Mouse (Mus musculus) heart, adult 2 months (tissue): Measurements from ENCODE around the gene Ptprn2. TPM values are rescaled to one million over a fixed set of nuclear protein-coding genes. Genes with fewer than 3 reads are reported as not detected.
"Not testable (repeated sequence)": the region's sequence is repeated elsewhere in the genome, so short reads cannot be mapped to it uniquely, and the experiment has no call there.

Source experiments
- DNase-seq, 2 experiments: peaks; one replicate each; pipeline ENCODE4 v3.0.0; 2021
- H3K27ac ChIP-seq: fragments of 200-600 bp; 2 replicates; pipeline ENCODE4 v1.8.1; 2022
- H3K27me3 ChIP-seq: fragments of 200-500 bp; 2 replicates; pipeline ENCODE4 v1.6.1; 2012; ENCODE audit warnings: mild to moderate bottlenecking, low read length, inconsistent platforms, mixed read lengths; ENCODE audit not compliant: control insufficient read depth, insufficient read depth
- H3K36me3 ChIP-seq: fragments of 200-500 bp; 2 replicates; pipeline ENCODE4 v1.6.1; 2012; ENCODE audit warnings: low read length, inconsistent platforms; ENCODE audit not compliant: control insufficient read depth, insufficient read depth
- H3K4me1 ChIP-seq: fragments of 200-500 bp; 2 replicates; pipeline ENCODE4 v1.6.1; 2011; ENCODE audit warnings: low read length; ENCODE audit not compliant: control insufficient read depth, insufficient read depth
- H3K4me3 ChIP-seq: fragments of 200-600 bp; 2 replicates; pipeline ENCODE4 v1.8.1; 2022
- H3K79me2 ChIP-seq: fragments of 200-500 bp; replicated peaks from 2 replicates; pipeline ENCODE4 v1.6.1; 2012; ENCODE audit warnings: mild to moderate bottlenecking, inconsistent platforms, low read length, moderate library complexity, mixed read lengths; ENCODE audit not compliant: control insufficient read depth, insufficient read depth
- H3K9ac ChIP-seq: fragments of 200-500 bp; 2 replicates; pipeline ENCODE4 v1.6.1; 2012; ENCODE audit warnings: low read depth, mild to moderate bottlenecking, control low read depth, inconsistent platforms, low read length, mixed read lengths
- CTCF ChIP-seq: fragments of 200-600 bp; IDR thresholded peaks from 2 replicates; pipeline ENCODE4 v1.8.1; 2022; ENCODE audit warnings: antibody characterized with exemption, mild to moderate bottlenecking, moderate library complexity
- EP300 ChIP-seq: fragments of 200-500 bp; IDR thresholded peaks from 2 replicates; pipeline ENCODE4 v1.6.1; 2011; ENCODE audit warnings: low read depth, low read length, control low read depth; ENCODE audit not compliant: insufficient read depth
- POLR2A ChIP-seq: fragments of 200-500 bp; IDR thresholded peaks from 2 replicates; pipeline ENCODE4 v1.6.1; 2011; ENCODE audit warnings: mild to moderate bottlenecking, low read depth, low read length, control low read depth; ENCODE audit not compliant: insufficient read depth
- WGBS: fragments of 180-500 bp; shearing (Covaris S2); methylation state at CpG from one replicate; pipeline ENCODE4 v1.1.7; 2018; 5-methylcytosine and 5-hydroxymethylcytosine counted together
- intact Hi-C: fragments of 180-260 bp; cut with DNase I; formaldehyde crosslinking; loops from one replicate; pipeline ENCODE4 v1.15.1; 2025
- polyA plus RNA-seq: library from polyadenylated mRNA; depleted of rRNA; stranded (reverse); fragments of >200 nt; gene quantifications from 2 replicates; pipeline ENCODE4 v1.2.3, GENCODE M21; 2012
- total RNA-seq, 2 experiments: library from RNA; stranded (reverse); gene quantifications; 2 replicates each; pipeline ENCODE4 v1.2.3; 2021

Ptprn2 gene
- total and polyA plus RNA-seq, 3 experiments: 0.21 to 0.23 TPM; not detected in 1

DNA sequence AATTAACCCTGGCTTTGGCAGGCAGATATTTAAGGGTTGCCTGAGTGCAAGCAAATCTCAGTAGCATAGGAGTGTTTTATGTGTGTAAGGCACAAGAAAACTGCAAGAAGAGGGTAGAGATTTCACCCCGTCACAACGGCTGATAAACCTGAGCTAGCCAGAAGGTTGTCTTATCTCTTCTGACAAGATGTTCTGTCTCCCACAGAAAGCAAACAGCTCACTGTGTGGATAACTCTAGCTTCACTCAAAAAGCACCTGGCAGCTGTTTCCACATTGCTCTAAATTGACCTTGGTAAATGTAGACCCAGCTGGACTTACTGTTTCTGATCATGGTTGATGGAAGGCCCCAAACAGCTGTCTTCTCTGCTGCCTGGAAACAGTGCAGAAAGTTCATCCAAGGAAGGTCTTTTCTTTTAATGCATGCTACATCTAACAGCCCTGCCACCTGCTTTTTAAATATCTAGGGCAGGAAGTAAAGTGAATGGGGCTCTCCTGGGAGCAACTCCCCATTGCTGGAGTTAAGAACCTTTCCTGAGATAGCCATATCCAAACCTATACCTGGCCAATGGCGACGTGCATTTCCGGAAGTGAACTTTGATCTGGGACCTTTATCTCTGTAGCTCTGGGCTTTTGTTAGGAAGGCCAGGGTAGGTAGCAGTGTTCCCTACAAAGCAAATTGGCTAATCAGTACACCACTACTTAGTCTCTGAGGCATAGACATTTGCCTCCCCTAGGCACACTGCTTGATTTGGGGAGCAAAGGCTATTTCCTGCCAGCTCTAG lies 5.2 kb downstream of the Ptprn2 start:
- Histone ChIP-seq H3K36me3 (no peaks in the 10 kb centered on the region), H3K4me1 (peaks cover 1% of the 10 kb centered on the region; the same call in 1 of the 2 replicates), H3K79me2 (no peaks in the 10 kb centered on the region), H3K27me3 (peaks cover 5% of the 10 kb centered on the region; the same call in 1 of the 2 replicates), H3K4me3 (no peak overlapping the region), H3K27ac (no peak overlapping the region), H3K9ac (no peak overlapping the region)
- DNase-seq: no peak
- intact Hi-C loops: no loop called here
- WGBS: 52% methylated on average over 5 of the region's 5 CpGs
- TF ChIP-seq EP300 (no peak), CTCF (no peak), POLR2A (no peak)

DNA sequence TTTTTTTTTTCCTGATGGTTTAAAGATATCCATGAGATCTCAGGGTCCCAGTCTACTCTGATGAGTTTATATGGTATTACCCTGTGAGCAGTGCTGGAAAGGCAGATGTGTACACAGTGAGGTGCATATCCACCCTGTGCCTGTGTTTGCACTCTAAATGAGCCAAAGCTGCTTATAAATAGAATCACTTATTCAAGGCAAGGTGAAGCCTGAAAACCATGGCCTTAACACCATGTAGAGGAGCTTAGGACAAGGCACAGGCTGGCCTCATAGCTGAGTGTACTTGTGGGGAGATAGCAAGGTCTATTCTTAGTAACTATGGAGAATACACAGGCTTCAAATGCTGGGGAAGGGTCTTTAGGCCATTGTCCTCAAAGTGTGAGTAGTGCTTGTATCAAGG lies 13.1 kb downstream of the Ptprn2 start:
- H3K4me3 ChIP-seq: no peak overlapping the region
- DNase-seq: no peak
- no peak overlapping the region for H3K9ac ChIP-seq
- intact Hi-C loops: no loop called here
- H3K79me2 ChIP-seq: no peaks in the 10 kb centered on the region
- no peaks in the 10 kb centered on the region; the same call in 1 of the 2 replicates for H3K4me1 ChIP-seq
- no peaks in the 10 kb centered on the region for H3K36me3 ChIP-seq
- no peak overlapping the region for H3K27ac ChIP-seq
- TF ChIP-seq POLR2A: no peak
- no peak for TF ChIP-seq EP300
- TF ChIP-seq CTCF: no peak
- H3K27me3 ChIP-seq: no peaks in the 10 kb centered on the region

- Histone ChIP-seq H3K9ac (no peak overlapping the region), H3K4me3 (no peak overlapping the region), H3K27me3 (no peaks in the 10 kb centered on the region), H3K36me3 (no peaks in the 10 kb centered on the region), H3K27ac (no peak overlapping the region), H3K4me1 (no peaks in the 10 kb centered on the region; the same call in 1 of the 2 replicates), H3K79me2 (no peaks in the 10 kb centered on the region)
- DNase-seq: no peak
- 83% methylated on average over 11 of the region's 11 CpGs for WGBS
- intact Hi-C loops: no loop called here
- no peak for TF ChIP-seq CTCF
- no peak for TF ChIP-seq POLR2A
- TF ChIP-seq EP300: no peak
Observed at GRCm38 (mm10) chr12:116500652-116501051, 15.1 kb downstream of the Ptprn2 start.

DNA sequence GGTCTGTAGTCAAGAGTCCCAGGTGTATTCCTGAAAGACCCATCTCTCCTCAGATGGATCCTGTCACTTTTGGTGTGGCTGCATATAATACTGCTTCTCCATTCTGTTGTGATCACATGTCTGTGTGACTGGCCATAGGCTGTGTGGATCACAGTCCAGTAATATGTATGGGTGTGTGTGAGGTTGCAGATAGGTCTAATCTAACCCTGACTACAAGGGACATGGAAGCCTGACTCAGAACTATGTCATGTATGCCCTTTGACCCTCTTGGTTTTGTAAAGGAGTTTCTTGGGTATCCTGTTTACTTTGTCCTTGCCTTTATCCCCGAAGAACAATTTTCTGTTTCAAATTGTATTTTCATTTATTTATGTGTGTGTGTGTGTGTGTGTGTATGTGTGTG lies 27.0 kb downstream of the Ptprn2 start:
- Histone ChIP-seq H3K27me3 (no peaks in the 10 kb centered on the region), H3K4me1 (no peaks in the 10 kb centered on the region), H3K4me3 (no peak overlapping the region), H3K79me2 (no peaks in the 10 kb centered on the region), H3K36me3 (no peaks in the 10 kb centered on the region), H3K9ac (no peak overlapping the region), H3K27ac (no peak overlapping the region)
- DNase-seq: no peak
- intact Hi-C loops: no loop called here
- TF ChIP-seq POLR2A (no peak), EP300 (no peak), CTCF (no peak)
- 76% methylated on average over 1 of the region's 1 CpGs for WGBS

GRCm38 (mm10) chr12:116513788-116514187 lies 28.3 kb downstream of the Ptprn2 start:
- DNase-seq, H3K79me2 ChIP-seq, H3K4me1 ChIP-seq, intact Hi-C loops, H3K36me3 ChIP-seq, H3K27ac ChIP-seq, H3K9ac ChIP-seq, H3K4me3 ChIP-seq, H3K27me3 ChIP-seq: not testable (repeated sequence)
- 69% methylated on average over 2 of the region's 2 CpGs for WGBS

- TF ChIP-seq CTCF (no peak), EP300 (no peak), POLR2A (no peak)
- intact Hi-C loops: no loop called here
Observed at GRCm38 (mm10) chr12:116515824-116516223, 30.3 kb downstream of the Ptprn2 start.

More at GRCm38 (mm10) chr12:116515824-116516223, 30.3 kb downstream of the Ptprn2 start:
- no peak for DNase-seq
- H3K27me3 ChIP-seq: no peaks in the 10 kb centered on the region
- H3K9ac ChIP-seq: no peak overlapping the region
- no peak overlapping the region for H3K27ac ChIP-seq
- no peaks in the 10 kb centered on the region for H3K79me2 ChIP-seq
- H3K4me1 ChIP-seq: no peaks in the 10 kb centered on the region
- no peaks in the 10 kb centered on the region for H3K36me3 ChIP-seq
- no peak overlapping the region for H3K4me3 ChIP-seq
